Mouse (Mus musculus): Measurements from ENCODE around the gene Podxl2. TPM values are rescaled to one million over a fixed set of nuclear protein-coding genes. Genes with fewer than 3 reads are reported as not detected.

Gene Podxl2
- total RNA-seq, 1 experiment from 2014 or later: not detected

GRCm38 (mm10) chr6:88812886-88813285 lies 62.0 kb downstream of the Podxl2 start:
- peak; percentile 47 for ATAC-seq (replicated peaks; ENCODE audit: insufficient number of reproducible peaks, low FRiP score, low TSS enrichment, poor library complexity, severe bottlenecking)

GRCm38 (mm10) chr6:88811880-88812400 lies 62.9 kb downstream of the Podxl2 start:
- no peak for ATAC-seq (replicated peaks; ENCODE audit: insufficient number of reproducible peaks, low FRiP score, low TSS enrichment, poor library complexity, severe bottlenecking)

GRCm38 (mm10) chr6:88811396-88811795 lies 63.4 kb downstream of the Podxl2 start:
- no peak for ATAC-seq (replicated peaks; ENCODE audit: insufficient number of reproducible peaks, low FRiP score, low TSS enrichment, poor library complexity, severe bottlenecking)

- no peak for ATAC-seq (replicated peaks; ENCODE audit: insufficient number of reproducible peaks, low FRiP score, low TSS enrichment, poor library complexity, severe bottlenecking)
Measured at GRCm38 (mm10) chr6:88810291-88810690, 64.6 kb downstream of the Podxl2 start.

- no peak for ATAC-seq (replicated peaks; ENCODE audit: insufficient number of reproducible peaks, low FRiP score, low TSS enrichment, poor library complexity, severe bottlenecking)
Measured at GRCm38 (mm10) chr6:88809091-88810037, 65.5 kb downstream of the Podxl2 start.

GRCm38 (mm10) chr6:88804966-88805577 lies 69.8 kb downstream of the Podxl2 start:
- no peak for ATAC-seq (replicated peaks; ENCODE audit: insufficient number of reproducible peaks, low FRiP score, low TSS enrichment, poor library complexity, severe bottlenecking)

GRCm38 (mm10) chr6:88803957-88804695 lies 70.7 kb downstream of the Podxl2 start:
- no peak for ATAC-seq (replicated peaks; ENCODE audit: insufficient number of reproducible peaks, low FRiP score, low TSS enrichment, poor library complexity, severe bottlenecking)

- ATAC-seq (replicated peaks; ENCODE audit: insufficient number of reproducible peaks, low FRiP score, low TSS enrichment, poor library complexity, severe bottlenecking): no peak
Measured at GRCm38 (mm10) chr6:88803051-88803450, 71.8 kb downstream of the Podxl2 start.

GRCm38 (mm10) chr6:88800735-88801134 lies 74.1 kb downstream of the Podxl2 start:
- no peak for ATAC-seq (replicated peaks; ENCODE audit: insufficient number of reproducible peaks, low FRiP score, low TSS enrichment, poor library complexity, severe bottlenecking)

GRCm38 (mm10) chr6:88800191-88800590 lies 74.7 kb downstream of the Podxl2 start:
- ATAC-seq (replicated peaks; ENCODE audit: insufficient number of reproducible peaks, low FRiP score, low TSS enrichment, poor library complexity, severe bottlenecking): no peak

GRCm38 (mm10) chr6:88794561-88794971 lies 80.3 kb downstream of the Podxl2 start:
- ATAC-seq (replicated peaks; ENCODE audit: insufficient number of reproducible peaks, low FRiP score, low TSS enrichment, poor library complexity, severe bottlenecking): no peak

- no peak for ATAC-seq (replicated peaks; ENCODE audit: insufficient number of reproducible peaks, low FRiP score, low TSS enrichment, poor library complexity, severe bottlenecking)
Measured at GRCm38 (mm10) chr6:88793872-88794271, 81.0 kb downstream of the Podxl2 start.

- ATAC-seq (replicated peaks; ENCODE audit: insufficient number of reproducible peaks, low FRiP score, low TSS enrichment, poor library complexity, severe bottlenecking): no peak
Measured at GRCm38 (mm10) chr6:88793243-88793642, 81.6 kb downstream of the Podxl2 start.

Other genes with a start within 250 kb of the Podxl2 start
- not detected in 3 replicates for gene Kbtbd12, start 237.1 kb downstream of the Podxl2 start, total RNA-seq (2017)
- 1.9 to 3.9 TPM in 2 of 3 replicates, not detected in the other for gene Mgll, start 150.6 kb downstream of the Podxl2 start, total RNA-seq (2017)
- gene Abtb1, start 33.1 kb downstream of the Podxl2 start, total RNA-seq (2017): 32.9 to 52.6 TPM (median 51.6 TPM) in 3 replicates
- gene Mcm2, start 23.7 kb upstream of the Podxl2 start, total RNA-seq (2017): 10.9 to 27.9 TPM (median 20.2 TPM) in 3 replicates
- 24.4 to 70.1 TPM (median 35.2 TPM) in 3 replicates for gene Tpra1, start 27.2 kb upstream of the Podxl2 start, total RNA-seq (2017)